Mouse (Mus musculus) thymus, adult 2 months (tissue): ENCODE results near the gene Clcn3.

Source experiments
- CTCF ChIP-seq: fragments of 200-500 bp; IDR thresholded peaks from 2 replicates; pipeline ENCODE4 v1.5.1; 2012; ENCODE audit warnings: mild to moderate bottlenecking, control low read depth, low read length, moderate library complexity, borderline replicate concordance; ENCODE audit not compliant: control insufficient read depth, poor library complexity, insufficient read depth; ENCODE audit errors: extremely low read depth
- POLR2A ChIP-seq: fragments of 200-500 bp; IDR thresholded peaks from 2 replicates; pipeline ENCODE4 v1.6.1; 2012; ENCODE audit warnings: mild to moderate bottlenecking, low read length, control low read depth, moderate library complexity; ENCODE audit not compliant: control insufficient read depth, poor library complexity, insufficient read depth; ENCODE audit errors: extremely low read depth

DNA sequence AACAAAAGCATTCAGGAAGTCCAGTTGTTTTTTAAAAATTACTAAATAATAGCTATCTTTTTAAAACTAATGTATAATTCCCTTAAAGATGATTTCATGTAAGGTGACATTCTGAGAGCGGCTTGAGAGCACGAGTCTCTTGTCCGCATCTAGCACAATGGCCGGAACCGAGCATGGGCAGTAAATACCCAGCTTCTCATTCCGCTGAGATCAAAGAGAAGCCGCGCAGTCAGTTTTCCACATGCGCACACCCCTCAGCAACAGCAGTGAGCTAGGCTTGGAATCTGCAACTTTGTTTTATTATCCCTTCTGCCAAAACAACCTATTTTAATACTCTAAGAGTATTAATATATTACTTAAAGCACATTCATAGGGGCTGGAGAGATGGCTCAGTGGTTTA is 6.3 kb downstream of the Clcn3 start:
- no peak for TF ChIP-seq POLR2A
- no peak for TF ChIP-seq CTCF
